Mouse (Mus musculus) cerebellum, postnatal 36 days (tissue): ENCODE results near the gene Rpl23.
"Not testable (repeated sequence)": the region's sequence is repeated elsewhere in the genome, so short reads cannot be mapped to it uniquely, and the experiment has no call there.

Experiments
- DNase-seq, 2 experiments: peaks; one replicate each; pipeline ENCODE4 v3.0.0; 2021 to 2022; ENCODE audit warnings: mixed read lengths in 2 of 2

The Rpl23 gene

GRCm38 (mm10) chr11:97758942-97759341 lies 23.3 kb downstream of the Rpl23 start:
- no peak for DNase-seq

DNA sequence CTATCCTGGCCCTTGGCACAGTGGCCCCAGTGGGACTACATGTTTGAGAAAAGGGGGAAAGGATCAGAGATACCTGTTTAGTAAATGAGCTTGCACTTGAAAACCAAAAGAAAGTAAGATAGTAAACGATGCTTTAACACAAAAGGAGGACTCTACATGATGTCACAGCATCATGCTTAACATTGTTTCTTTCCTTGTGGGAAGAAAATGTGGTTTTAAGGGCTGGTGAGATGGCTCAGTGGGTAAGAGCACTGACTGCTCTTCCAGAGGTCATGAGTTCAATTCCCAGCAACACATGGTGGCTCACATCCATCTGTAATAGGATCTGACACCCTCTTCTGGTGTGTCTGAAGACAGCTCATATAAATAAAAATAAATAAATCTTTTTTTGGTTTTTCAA lies 24.1 kb downstream of the Rpl23 start:
- DNase-seq, result no peak

- no peak for DNase-seq
These were observed 29.0 kb downstream of the Rpl23 start for GRCm38 (mm10) chr11:97753277-97753676.

DNA sequence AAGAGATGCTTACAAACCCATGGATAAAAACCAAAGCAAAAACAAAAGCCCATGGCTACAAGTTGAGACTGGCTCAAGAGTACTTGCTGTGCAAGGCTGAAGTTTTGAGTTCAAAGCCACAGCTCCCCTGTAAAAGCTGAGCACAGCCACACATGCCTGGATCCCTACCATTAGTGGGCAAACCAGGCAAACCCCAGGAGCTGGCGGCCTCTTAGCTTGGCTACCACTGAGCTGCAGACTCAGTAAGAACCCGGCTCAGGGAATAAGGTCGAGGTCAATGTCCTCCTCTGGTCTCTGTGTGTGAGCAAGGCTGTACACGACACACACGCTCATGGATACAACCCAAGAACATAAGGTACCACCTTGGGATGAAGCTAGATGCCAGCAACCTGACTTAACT lies 33.7 kb downstream of the Rpl23 start:
- no peak for DNase-seq

DNA sequence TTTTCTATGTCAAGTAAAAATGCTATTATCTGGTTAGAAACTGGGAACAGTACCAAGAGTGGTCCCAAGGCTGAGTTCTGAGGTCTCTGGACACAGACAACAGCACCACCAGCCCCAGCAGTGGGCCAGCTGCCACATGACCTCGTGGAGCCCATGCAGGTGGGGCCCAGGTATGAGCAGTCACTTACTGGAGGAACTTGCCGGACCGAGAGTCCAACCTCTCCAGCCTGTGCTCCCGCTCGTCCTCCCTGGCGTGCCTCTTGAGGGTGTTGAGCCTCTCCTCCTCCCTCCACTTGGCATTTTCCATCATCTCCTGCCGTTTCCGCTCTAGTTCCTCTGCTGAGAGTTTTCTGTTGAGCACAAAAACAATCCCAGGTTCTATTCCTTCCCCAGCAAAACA lies 34.5 kb downstream of the Rpl23 start:
- DNase-seq, result no peak

GRCm38 (mm10) chr11:97745331-97745721 lies 36.9 kb downstream of the Rpl23 start:
- DNase-seq, result no peak

DNA sequence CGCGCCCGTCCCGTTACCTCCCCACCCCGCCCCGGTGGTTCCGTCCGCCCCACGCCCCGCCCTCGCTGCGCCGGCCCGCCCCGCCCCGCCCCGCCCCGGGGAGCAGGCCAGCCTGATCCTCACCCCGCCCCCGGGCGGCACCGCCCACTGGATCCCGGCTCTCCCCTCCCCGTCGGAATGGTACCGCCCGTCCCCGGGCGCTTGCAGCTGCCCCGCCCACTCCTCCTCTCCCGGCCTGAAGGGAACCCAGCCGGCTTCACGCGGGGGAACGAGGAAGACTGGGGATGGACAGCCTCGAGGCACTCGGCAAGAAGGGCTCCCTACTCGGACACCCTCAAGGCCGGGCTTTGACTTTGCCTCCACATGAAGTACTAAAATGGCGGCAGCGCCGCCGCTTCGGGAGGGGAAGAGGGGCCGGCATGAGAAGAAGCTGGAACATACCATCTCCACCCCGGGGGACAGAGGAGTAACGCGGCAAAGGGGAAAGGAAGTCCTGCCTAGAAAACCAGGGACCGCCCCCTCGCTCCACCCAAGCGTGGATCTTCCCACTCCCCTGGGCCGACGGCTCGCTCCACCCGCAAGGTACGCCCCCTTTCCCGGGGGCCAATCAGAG lies 37.4 kb downstream of the Rpl23 start:
- peak; percentile 97 to 99 for DNase-seq

DNA sequence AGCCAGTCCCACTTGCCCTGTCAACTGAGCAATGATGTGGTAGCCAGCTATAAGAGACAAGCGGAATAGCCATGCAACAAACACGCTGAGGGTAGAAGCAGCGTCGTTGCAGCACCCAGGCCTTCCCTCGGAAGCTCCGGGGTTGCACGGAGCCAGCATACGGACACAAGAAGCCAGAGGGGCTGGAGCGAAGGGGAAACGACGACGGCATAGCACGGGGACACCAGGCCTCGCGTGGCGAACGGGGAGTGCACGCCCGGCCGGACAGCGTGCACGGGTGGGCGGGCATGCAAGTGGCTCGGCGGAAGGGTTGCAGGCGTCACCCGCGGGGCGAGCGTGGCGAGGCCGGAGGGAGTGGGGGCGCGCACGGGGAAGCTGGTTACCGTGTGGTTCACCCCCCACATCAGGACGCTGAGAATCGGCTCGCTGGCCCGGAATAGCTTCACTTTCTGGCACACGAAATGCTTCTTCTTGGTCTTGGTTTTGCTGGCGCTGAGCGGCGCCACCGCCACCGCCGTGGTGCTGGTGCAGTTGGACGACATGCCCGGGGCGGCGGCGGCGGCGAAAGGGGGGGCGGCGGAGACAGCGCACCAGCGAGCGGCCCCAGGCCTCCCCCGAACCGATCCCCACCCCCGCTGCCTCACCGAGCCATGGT lies 38.0 kb downstream of the Rpl23 start, which contains the start of gene Pip4k2b:
Pip4k2b (minus strand) TSS at position 642 of the 655 bp plus-strand sequence.
- peak; percentile 58 to 70 for DNase-seq

DNA sequence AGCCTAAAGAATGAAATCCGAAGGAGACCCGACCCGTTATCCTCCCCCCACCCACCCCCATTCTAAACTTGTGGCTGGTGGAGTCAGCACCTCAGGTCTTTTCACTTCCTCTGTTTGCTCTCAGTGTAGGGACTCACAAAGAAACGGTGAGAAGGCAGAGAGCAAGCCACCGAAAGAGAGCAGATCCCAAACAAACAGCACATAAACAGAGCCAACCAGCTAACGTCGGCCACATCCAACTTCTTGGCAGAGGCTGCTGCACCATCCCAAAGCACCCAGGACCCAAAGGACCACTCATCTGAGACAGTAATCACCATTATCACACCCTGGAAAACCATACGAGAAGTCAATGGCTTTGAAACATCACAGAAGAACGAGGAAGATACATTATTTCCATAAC lies 38.8 kb downstream of the Rpl23 start:
- DNase-seq, result no peak

DNA sequence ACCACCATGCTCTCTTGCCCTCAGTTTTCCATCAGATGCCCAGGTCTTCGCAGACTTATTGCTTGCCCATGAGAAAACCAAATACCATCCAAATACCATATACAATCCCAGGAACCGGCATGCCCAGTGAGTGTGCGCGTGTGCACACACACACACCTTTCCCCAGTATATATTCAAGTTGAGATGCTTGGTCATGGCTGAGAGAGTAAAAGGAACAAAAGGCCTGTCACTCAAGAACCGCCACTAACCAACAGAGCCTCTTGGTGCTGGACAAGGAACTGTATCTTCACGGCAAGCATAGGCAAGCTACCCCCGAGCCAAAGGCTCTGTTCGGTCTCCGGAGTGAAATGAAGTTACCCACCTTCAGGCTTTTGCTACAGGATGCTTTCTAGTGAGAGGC lies 39.6 kb downstream of the Rpl23 start:
- no peak for DNase-seq

DNA sequence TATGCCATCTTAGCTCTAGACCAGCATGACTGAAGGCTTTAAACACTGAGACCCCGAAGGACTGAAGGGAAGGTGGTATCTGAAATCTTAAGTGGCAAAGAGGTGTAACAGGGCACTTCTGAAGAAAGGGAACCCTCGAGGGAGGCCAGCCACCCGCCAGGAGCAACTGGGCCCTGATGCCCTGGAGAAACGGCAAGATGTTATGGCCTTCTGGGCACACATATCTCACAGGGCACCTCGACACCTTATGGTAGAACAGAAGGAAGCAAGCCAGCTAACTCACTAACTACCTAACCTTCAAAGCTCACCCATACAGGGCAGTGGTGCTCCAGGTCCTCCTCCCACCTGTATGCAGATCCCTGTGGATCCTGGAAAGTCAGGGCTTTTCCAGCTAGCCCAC lies 40.1 kb downstream of the Rpl23 start:
- no peak for DNase-seq

GRCm38 (mm10) chr11:97740190-97740589 lies 42.0 kb downstream of the Rpl23 start:
- DNase-seq, result no peak

- DNase-seq, result no peak
These were observed 43.1 kb downstream of the Rpl23 start for GRCm38 (mm10) chr11:97739155-97739554.

GRCm38 (mm10) chr11:97738703-97739102 lies 43.5 kb downstream of the Rpl23 start:
- no peak for DNase-seq

DNA sequence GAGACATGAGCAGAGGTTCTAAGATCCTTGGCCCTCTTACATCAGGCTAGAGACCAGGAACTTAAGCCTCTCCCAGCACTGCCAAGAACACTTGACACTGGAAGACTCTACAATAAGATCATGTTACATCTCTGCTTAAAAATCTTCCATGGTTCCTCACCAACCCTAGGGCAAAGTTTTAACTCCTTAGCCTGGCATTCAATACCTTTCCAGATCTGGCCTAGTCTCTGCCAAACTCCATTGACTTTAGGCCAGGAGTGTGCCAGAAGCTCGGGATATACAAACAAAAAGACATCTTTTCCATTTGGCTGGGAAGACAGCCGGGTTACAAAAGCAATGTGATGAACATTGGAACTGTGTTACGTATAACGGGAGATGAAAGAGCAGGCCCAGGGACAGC lies 44.6 kb downstream of the Rpl23 start:
- DNase-seq, result no peak

DNA sequence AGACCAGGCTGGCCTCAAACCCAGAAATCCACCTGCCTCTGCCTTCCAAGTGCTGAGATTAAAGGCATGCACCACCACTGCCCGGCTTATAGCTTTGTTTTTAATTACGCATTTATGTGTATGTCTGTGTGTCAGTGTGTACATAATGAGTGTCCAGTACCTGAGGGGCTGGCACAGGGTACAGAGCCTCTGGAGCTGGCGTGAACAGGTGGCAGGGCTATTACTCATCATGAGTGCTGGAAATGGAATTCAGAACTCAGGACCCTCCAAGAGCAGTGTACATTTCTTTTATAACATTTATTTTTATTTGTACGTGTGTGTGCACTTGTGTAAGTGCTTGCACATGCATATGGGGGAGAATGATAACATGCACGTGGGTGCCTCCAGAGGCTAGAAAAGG lies 45.6 kb downstream of the Rpl23 start:
- DNase-seq, result no peak

GRCm38 (mm10) chr11:97734810-97735209 lies 47.4 kb downstream of the Rpl23 start:
- not testable (repeated sequence) for DNase-seq

GRCm38 (mm10) chr11:97733689-97734088 lies 48.5 kb downstream of the Rpl23 start:
- DNase-seq, result no peak

DNA sequence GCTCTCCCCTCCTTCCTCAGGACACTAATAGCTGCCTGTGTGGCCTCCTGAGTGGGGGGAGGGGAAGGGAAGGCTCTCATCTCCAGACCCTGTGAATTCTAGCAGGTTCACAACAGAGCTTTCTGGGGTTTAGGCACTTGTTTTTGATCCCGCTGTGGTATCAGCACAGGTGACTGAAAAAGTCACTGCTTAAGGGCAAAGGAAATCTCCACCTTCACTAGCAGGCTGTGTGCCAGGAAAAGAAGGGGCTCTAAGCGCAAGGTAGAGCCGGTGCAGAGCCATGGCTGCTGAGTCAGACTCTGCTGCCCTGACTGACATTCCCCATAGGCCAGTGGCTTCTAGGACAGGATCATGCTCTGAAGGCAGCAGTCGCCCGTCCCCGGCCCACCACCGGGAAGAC lies 53.5 kb downstream of the Rpl23 start:
- no peak for DNase-seq

DNA sequence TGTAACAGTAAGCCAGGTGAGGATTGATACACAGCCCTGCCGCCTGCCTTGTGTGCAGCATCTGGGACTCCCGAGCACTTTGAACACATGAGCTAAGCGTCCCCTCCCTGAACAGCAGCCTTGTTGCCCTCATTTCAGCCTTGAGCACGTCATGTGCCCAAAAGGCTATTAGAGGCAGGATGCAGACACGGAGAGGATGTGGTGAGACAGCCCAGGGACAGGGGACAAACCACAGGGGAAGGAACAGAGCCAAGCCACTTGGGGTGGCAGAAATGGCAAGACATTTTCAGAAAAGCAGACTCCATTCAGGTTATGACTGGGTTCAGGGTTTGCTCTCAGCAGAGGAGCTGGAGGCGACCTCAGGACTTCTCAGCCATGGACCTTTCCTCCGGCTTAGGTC lies 53.9 kb downstream of the Rpl23 start:
- DNase-seq, result no peak
